Mouse (Mus musculus): ENCODE data around the gene C2cd4c.

DNA sequence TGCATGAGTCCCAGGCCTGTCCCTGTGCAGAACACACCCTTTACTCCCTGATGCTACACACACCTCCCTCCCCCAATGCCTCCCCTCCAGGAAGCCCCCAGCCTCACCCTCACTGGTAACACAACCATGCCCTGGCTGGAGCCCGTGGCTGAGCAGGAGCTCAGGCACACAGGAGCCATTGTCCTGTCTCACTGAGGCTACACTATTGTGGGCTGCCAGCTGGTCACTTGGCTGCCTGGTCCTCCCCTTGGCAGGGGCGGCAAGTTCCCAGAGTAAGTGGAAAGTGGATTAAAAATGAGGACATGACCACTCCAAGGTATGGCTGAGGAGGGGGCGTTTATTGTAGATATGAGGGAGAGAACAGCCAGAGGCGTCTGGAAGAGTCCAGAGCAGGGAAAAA lies 7.3 kb downstream of the C2cd4c start:
- TF ChIP-seq CTCF (IDR thresholded peaks at IDR 0.05; ENCODE audit: low read depth, low read length) = no peak
- TF ChIP-seq POLR2A (IDR thresholded peaks at IDR 0.05; ENCODE audit: extremely low read depth, insufficient read depth, low read length) = no peak
